Mouse (Mus musculus): ENCODE measurements at regions not wholly inside any gene's neighbourhood (a gene's known extent, or its start where the extent isn't known, plus 50 kb on each side); places are given as distances from the start of the nearest gene placed in this dataset.

GRCm38 (mm10) chr17:67405934-67406333 is 51.7 kb upstream of the Ptprm start:
- TF ChIP-seq GATA1 (IDR thresholded peaks at IDR 0.05; ENCODE audit: low read length) (no peak), TAL1 (IDR thresholded peaks at IDR 0.05; ENCODE audit: low read length) (no peak)

Measured in erythroblast, embryonic 14.5 days (primary cell).